Mouse (Mus musculus) adrenal gland, adult (tissue): ENCODE measurements around the gene Il17c.
A peak's percentile ranks its signal among the peaks of the same experiment; 100 is the strongest.

Source experiments
- DNase-seq, 2 experiments: peaks; one replicate each; pipeline ENCODE4 v3.0.0; 2022 to 2023; ENCODE audit warnings: low spot score in 1 of 2; ENCODE audit not compliant: inconsistent age in 2 of 2

Gene Il17c

DNA sequence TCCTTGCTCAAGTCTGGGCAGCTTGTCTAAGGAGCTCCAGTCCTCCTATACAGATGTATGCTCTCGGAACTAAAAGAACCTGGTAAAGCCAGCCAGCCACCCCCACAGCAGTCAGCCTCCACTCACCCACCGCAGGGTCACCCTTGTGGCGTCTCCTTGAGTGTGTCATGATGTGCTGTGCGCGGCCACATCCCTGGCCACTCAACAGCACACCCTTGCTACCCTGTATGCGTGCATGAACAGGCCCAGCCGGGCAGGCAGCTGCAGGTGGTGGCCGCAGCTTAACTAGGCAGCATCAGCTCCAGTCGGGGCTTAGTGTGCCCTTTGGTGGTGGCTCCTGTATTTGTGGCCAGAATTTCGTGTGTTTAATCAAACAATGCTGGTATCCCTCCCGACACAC lies 35.4 kb downstream of the Il17c start:
- no peak for DNase-seq

DNA sequence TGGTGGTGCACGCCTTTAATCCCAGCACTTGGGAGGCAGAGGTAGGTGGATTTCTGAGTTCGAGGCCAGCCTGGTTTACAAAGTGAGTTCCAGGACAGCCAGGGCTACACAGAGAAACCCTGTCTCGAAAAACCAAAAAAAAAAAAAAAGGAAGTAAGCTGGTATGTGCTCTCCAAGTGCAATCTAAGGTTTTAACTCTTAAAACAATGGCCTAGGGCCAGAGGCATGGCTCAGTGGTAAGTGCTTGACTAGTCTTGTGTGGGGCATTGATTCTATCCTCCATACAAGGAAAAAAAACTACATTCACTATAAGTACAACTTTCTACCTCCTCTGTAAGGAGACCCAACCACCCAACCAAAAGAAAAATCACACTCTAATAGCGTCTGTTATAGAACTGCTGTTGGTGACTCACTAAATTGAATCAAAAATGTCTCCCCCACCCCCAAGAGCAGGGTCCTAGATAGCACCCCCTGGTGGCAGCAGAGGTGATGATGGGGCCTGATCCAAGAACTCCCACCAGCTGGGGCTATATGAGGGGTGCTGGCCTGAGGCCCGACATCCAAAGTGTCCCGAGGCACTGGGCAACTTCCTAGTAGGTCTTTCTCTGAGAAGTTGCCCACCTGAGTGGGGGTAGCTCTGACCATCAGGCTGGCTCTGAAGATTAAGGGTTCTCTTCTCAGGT lies 37.5 kb downstream of the Il17c start:
- peak in 1 of 2 experiments; percentile 35 for DNase-seq

DNA sequence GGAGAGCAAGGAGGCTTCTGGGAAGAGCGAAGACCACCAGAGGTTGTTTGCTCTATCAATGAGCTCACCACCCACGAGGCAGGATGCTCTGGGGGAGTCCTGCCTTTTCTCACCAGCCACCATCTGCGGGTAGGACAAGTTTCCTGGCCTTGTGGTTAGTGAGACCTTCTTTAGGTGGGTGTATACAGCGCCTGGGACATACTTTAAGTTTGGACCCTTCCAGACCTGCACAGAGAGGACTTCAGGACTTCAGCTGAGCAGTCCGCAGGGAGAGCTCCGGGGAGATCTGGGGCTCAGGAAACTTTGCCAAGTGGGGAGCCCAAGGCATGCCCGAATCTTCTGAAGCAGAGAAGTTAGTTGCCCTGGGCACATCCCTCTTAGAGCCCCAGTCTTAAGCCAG lies 38.2 kb downstream of the Il17c start:
- DNase-seq = no peak

DNA sequence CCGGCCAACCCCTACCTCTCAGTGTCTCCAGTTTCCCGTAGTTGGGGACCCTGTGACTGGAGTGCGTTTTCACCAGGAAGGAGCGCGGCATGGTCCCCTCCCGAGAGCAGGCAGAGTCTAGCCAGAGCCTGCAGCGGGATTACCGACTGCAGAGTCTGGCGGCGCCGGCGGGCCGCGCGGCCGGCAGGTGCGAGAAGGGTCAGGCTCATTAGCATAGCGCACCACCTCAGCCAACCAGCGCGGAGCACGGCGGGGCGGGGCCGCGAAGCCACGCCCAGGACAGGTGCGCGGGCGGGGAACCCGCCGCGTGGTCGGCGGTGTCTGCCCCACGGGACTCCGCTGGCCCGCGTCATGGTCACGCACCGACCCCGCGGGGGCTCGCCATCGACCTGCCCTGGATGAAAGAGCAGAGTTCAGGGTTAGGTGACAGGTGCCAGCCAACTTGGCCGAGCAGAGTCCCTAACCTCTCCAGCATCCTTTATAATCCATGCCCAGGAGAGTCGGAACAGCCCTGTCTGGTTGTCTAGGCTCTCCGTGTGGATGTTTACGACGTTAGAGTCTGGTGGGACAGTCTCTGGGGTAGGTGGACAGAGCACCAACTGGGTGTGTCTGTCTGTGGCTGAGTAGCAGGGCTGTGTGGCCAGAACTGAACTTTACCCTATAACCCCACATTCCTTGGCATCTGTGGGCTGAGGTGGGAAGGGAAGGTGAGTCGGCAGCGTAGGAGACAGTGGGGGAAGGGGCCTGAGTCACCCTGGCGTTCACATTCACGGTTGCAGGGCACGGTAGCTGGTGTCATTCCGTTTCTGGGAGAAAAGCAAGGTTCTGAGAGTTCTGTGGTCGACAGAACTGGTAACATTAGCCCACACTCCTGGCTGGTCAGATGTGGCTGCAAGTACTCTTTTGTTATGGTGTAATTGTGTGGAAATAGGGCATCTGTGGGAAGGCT lies 39.0 kb downstream of the Il17c start, which contains the start of gene Snai3:
Gene Snai3, minus strand, starts transcription at position 210 of the 949 bp plus-strand sequence.
- peak; percentile 66 to 71 for DNase-seq

DNA sequence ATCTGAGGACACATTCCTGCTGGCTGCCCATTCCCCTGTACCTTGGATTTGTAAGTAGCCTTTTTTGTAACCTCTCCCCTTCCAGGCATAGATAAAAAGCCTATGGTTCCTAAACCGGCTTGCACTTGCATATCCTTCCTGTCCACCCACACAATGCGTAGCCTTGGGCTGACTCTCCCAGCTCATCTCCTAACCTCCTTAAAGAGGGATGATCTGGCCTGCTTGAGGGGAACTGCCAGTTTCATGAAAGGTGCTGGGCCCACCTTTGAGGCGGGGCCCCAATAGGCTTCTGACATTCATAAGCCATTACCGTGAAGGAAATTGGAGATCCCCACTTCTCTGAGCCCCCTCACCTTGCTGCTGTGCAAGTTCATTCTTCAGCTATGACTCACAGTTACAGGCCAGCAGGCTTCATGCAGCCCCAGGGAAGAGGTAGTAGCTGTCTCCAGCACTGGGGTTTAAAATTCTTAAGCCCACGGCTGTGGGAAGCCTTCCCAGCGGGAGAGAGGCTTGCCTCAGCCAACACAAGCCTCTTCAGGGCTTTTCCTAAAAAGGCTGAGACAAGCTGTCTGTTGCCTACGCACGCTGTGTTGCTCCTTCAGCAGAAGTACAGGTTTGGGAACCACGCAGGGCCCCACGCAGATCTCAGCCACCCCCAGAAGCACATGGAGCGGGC lies 39.8 kb downstream of the Il17c start:
- DNase-seq = peak in 1 of 2 experiments; percentile 60

DNA sequence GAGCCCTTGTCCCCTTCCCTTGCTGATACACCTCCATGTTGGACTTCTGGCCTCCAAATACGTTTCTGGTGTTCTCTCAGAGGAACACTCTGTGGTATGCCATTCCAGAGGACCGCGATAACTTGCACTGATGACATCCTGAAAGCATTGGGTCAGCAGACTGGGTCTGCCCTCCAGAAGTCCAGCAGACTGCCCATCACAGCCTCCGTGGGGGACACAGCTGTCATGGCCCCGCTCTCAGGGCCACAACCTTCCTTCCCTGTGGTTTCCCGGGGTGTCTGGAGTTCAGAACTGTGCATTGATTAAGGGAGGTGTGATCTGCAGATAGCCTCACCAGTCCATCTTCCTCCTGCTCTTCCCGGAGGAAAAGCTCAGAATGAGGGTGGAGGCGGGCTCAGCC lies 40.7 kb downstream of the Il17c start:
- no peak for DNase-seq

DNA sequence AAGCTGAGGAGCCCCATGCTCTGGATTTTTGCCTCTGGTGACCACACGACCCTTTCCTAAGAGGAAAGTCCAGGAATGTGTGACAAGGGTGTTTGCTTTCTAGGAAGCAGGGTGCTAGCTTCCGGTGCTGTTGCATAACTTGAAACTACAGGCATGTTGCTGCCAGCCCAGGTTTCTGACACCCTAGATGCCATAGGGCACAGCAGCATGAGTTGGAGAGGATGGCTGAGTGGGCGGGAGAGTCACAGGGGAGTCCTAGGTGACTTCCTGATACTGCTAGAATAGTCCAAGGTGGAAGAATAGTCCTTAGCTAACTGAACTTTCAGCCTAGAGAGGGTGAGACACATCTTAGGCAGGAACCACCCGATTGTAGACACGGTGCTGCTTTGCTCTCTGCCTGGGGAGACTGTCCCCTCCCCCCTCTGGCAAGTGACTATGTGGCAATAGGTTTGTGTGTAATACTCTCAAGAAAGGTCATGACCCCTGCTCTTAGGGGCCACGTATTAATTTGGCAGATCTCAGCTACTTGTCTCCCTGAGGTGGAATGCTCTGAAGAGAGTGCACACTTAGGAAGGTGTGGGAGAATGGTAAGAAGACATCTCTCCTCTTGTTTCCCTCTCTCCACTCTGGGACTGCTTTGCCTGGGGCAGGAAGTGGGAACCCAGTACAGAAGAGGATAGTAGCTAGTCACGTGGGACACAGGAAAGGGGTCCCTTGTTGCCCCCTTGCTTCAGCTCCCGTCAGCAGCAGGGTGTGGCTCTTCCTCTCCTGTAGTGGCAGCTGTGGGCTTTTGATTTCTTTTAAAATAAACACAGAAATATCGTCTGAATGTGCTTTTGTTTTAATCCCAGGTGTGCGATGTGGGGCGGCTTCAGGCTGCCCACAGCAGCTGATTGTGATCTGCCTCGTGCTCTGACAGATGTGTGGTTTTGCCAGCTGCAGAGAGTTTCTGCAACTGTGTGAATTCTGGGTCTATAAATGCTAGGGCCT lies 42.1 kb downstream of the Il17c start:
- DNase-seq = peak in 1 of 2 experiments; percentile 56

DNA sequence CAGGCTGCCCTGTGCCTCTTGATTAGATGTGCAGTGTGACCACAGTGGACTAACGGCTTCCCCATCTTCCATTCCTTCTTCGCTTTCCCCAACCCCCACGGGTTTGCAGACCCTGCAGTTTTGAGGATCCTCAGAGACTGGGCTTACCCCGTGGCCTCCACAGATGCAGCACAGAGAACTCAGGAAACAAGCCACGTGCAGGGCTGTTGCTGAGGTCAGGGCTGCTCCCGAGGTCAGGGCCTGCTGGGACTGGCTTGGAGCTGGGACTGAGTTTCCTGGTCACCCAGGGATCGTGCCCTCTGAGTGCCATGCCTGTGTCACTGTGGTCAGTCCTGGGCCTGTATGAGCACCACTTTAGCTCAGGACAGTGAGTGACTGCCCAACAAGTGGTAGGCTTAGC lies 43.2 kb downstream of the Il17c start:
- DNase-seq = peak; percentile 51 to 76

DNA sequence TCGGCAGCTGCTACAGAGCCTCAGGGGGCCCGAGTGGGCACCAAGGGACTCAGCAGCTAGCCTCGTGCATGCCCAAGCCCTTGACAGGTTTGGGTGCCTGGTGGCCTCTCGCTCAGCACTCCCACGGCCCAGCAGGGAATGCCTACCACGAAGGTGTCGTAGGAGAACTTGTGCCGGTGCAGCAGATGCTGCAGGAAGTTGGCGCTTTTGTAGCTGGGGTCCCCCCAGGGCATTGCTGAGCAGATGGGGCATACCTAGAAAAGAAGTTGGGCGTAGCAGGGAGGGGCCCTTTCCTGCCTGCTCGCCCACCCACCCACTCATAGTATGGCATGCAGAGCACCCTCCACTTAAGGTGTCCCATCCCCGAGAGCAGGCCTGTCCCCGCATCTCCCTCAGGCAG lies 46.0 kb downstream of the Il17c start:
- no peak for DNase-seq

DNA sequence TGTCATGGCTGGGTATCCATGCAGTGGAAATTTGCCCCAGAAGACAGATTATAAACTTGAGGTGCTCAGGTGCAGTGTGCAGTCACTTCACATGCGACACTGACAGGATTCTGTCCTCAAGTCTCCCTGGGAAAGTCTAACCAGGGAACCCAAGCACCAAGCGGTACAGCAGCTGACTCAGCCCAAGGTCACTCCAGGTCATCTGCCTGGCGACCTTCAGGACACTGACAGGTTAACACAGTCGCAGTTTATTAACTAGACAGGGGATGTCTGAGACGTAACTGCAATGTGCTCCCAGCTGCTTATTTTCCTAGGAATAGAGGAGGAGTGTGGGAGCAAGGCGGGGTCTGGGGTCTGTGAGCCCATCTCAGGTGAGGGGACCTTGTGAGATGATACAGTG lies 47.6 kb downstream of the Il17c start:
- DNase-seq = peak in 1 of 2 experiments; percentile 58

DNA sequence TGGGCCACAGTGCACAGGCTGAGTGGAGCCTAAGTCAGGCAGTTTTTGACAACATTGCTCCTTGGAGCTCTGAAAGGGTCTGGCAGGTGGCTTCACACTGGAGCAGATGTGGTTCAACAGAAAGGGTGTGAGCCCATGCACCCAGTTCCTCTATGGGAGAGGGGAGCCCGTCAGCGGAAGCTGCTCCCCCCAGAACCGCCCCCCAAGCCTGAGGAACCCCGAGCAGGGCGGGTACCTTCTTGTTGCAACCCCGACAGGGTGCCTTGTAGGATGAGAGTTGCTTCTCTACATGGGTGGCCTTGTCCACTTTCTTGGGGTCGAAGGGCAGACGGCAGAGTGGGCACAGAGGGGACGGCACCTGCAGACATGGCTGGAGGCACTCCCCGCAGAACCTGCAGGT lies 48.1 kb downstream of the Il17c start:
- no peak for DNase-seq

DNA sequence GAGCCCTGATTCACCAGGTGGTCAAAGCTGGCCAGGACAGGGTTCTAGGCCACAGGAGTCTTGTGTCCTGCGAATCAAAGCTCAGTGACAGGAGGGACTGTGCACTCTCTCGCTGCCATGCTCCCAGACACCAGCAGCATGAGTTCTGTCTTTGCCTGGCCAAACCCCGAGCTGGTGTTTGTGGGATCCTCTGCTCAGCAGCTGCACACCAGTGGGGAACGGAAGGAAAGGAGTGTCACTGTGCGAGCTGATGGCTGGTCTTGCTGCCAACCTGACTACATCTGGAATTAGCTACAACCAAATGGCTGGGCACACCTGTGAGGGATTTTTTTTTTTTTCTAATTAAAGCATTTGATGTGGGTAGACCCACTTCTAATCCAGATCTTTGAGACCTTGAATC lies 48.9 kb downstream of the Il17c start:
- no peak for DNase-seq
